Mouse (Mus musculus) hindbrain, postnatal 0 days (tissue): Measurements from ENCODE around the gene Pax9. TPM values are rescaled to one million over a fixed set of nuclear protein-coding genes. Genes with fewer than 3 reads are reported as not detected.

Source experiments
- ATAC-seq: fragments of 200-750 bp; cut with Nextera tagmentation; 2 replicates; pipeline ENCODE4 v1.8.0; 2017; ENCODE audit warnings: mild to moderate bottlenecking, moderate TSS enrichment, moderate library complexity
- DNase-seq: peaks from one replicate; pipeline ENCODE4 v3.0.0-alpha.2; 2015; ENCODE audit warnings: low spot score
- H3K27ac ChIP-seq: fragments of 300-500 bp; sonication (generic); 2 replicates; pipeline ENCODE4 v1.5.1; 2014; ENCODE audit warnings: mild to moderate bottlenecking
- H3K27me3 ChIP-seq: fragments of 300-500 bp; sonication (generic); 2 replicates; pipeline ENCODE4 v1.6.1; 2014; ENCODE audit warnings: low read length, mixed read lengths; ENCODE audit not compliant: insufficient read depth
- H3K36me3 ChIP-seq: fragments of 300-500 bp; sonication (generic); 2 replicates; pipeline ENCODE4 v1.6.1; 2014; ENCODE audit warnings: low read length, mixed read lengths; ENCODE audit not compliant: insufficient read depth
- H3K4me1 ChIP-seq: fragments of 300-500 bp; sonication (generic); 2 replicates; pipeline ENCODE4 v1.6.1; 2014; ENCODE audit warnings: antibody characterized with exemption, low read length, mixed read lengths; ENCODE audit not compliant: insufficient read depth
- H3K4me2 ChIP-seq: fragments of 300-500 bp; sonication (generic); 2 replicates; pipeline ENCODE4 v1.6.1; 2014; ENCODE audit warnings: low read depth, mild to moderate bottlenecking, low read length, moderate library complexity, mixed read lengths
- H3K4me3 ChIP-seq: fragments of 300-500 bp; sonication (generic); 2 replicates; pipeline ENCODE4 v1.5.1; 2014; ENCODE audit warnings: low read length
- H3K9ac ChIP-seq: fragments of 300-500 bp; sonication (generic); replicated peaks from 2 replicates; pipeline ENCODE4 v1.6.1; 2014; ENCODE audit warnings: mild to moderate bottlenecking, low read length, moderate library complexity, mixed read lengths
- H3K9me3 ChIP-seq: fragments of 300-500 bp; sonication (generic); 2 replicates; pipeline ENCODE4 v1.6.1; 2016; ENCODE audit warnings: low read length, mixed read lengths
- CTCF ChIP-seq: IDR thresholded peaks from 2 replicates; pipeline ENCODE4 v1.5.1; 2016; ENCODE audit warnings: antibody characterized with exemption, control low read depth, low read depth
- WGBS: fragments of 180-500 bp; shearing (Covaris S2); extraction: QIAGEN DNeasy Blood & Tissue Kit; methylation state at CpG from one replicate; pipeline ENCODE4 v1.1.7; 2014; 5-methylcytosine and 5-hydroxymethylcytosine counted together
- polyA plus RNA-seq: library from polyadenylated mRNA; unstranded; fragments of >200 nt; fragmentation: Nextera tagmentation; extraction: Ambion mirVana; gene quantifications from 2 replicates; pipeline ENCODE4 v1.2.1, GENCODE M21; 2015
- total RNA-seq: library from RNA; depleted of rRNA; stranded (reverse); fragments of >200 nt; gene quantifications from 2 replicates; pipeline ENCODE4 v1.2.3, GENCODE M21; 2014

The Pax9 gene
- total and polyA plus RNA-seq, 2 experiments from 2014 or later, result not detected

DNA sequence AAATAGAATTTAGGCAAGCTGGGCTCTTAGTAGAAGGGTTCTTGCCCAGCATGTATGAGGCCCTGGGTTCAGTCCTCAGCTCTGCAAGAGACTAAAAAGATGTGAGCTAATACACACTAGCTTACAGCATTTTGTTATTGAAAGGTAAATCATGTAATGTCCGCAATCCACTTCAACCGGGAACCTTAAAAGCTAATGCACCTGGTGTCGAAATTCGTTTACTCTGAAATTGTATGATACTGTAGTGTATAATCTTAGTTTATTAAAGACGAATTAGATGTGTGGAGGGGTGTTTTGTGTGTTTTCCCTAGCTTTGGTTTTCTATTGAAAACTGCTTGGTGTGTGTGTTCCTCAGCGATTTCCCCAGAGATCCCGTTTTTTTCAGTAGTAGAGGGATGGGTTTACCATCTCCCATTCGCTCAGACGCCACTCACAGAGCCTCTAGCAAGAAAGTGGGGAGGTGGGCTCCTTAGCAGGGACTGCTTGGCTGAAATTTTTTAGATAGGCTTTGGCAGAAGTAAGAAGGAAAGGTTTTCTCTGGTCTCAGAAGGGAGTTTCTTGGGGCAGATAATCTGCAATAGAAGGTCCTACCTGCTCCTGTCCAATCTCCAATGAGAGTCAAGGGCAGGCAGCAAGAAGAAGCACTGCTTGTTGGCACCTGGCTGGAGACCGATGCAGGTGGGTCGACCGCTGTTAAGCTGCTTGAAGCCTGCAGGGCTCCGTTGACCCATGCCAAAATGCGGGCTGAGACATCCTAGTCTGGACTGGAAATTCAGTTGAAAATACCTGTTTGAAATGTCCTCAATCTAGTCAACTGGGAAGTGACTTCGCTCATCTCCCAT lies 3.7 kb upstream of the Pax9 start:
- Histone ChIP-seq H3K4me1 (no peaks in the 10 kb centered on the region), H3K9me3 (no peaks in the 10 kb centered on the region), H3K4me2 (no peak overlapping the region), H3K9ac (no peak overlapping the region), H3K27ac (no peak overlapping the region), H3K4me3 (no peak overlapping the region), H3K36me3 (no peaks in the 10 kb centered on the region), H3K27me3 (peaks cover 94% of the 10 kb centered on the region)
- no peak for ATAC-seq
- no peak for TF ChIP-seq CTCF
- 4% methylated on average over 15 of the region's 15 CpGs for WGBS
- DNase-seq, result no peak

- H3K27me3 ChIP-seq, result peaks cover 94% of the 10 kb centered on the region
- H3K27ac ChIP-seq, result no peak overlapping the region
- H3K4me3 ChIP-seq, result no peak overlapping the region
- ATAC-seq, result no peak
- no peaks in the 10 kb centered on the region for H3K4me1 ChIP-seq
- no peak for TF ChIP-seq CTCF
- H3K4me2 ChIP-seq, result no peak overlapping the region
- WGBS, result 3% methylated on average over 10 of the region's 10 CpGs
- no peaks in the 10 kb centered on the region for H3K36me3 ChIP-seq
- no peak overlapping the region for H3K9ac ChIP-seq
- no peaks in the 10 kb centered on the region for H3K9me3 ChIP-seq
- no peak for DNase-seq
These were observed 3.1 kb upstream of the Pax9 start for GRCm38 (mm10) chr12:56688482-56688840.

DNA sequence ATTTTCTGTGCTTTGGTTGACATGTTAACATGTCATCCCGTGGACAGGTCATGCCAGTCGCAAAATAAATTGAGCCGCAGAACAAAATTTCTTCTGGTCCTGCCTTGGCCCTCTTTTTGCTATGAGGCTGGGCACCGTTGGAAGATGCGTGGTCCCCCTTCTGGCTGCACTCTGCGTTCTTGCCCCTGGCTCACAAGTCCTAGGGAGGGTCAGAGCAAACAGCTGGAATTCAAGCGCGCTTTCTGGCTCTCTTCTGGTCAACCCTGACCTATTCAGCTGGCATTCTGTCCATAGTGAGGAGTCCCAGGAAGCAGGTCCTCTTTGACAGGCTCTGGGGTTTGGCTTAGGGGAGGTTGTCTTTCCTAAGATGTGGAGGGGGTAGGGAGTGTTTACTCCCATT lies 2.6 kb upstream of the Pax9 start:
- Histone ChIP-seq H3K27ac (no peak overlapping the region), H3K9me3 (no peaks in the 10 kb centered on the region), H3K4me1 (no peaks in the 10 kb centered on the region), H3K27me3 (peaks cover 94% of the 10 kb centered on the region), H3K9ac (no peak overlapping the region), H3K4me3 (no peak overlapping the region), H3K36me3 (no peaks in the 10 kb centered on the region), H3K4me2 (no peak overlapping the region)
- WGBS, result 3% methylated on average over 8 of the region's 8 CpGs
- DNase-seq (no peak), ATAC-seq (no peak)
- TF ChIP-seq CTCF, result no peak

DNA sequence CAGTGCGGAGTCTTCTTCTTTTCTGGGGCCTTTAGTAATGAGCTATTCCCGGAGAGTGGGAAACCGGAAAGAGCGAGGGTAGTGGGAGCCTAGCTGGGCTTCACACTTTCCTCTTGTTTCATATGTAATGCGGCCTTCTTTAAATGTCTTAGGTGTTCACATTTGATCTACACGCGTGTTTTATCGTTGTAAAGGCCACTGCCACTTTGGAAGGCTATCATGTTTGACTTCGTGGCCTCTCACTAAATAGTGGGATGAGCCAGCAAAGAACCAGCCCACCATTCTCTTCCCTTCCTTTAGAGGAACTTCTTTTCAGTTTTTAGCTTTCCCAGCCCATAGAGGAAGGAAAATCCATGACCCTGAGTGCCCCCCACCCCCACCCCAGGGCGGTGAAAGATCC lies 2.2 kb upstream of the Pax9 start:
- no peak for TF ChIP-seq CTCF
- Histone ChIP-seq H3K27me3 (peaks cover 93% of the 10 kb centered on the region), H3K4me3 (no peak overlapping the region), H3K9ac (no peak overlapping the region), H3K36me3 (no peaks in the 10 kb centered on the region), H3K9me3 (no peaks in the 10 kb centered on the region), H3K4me2 (no peak overlapping the region), H3K27ac (no peak overlapping the region), H3K4me1 (no peaks in the 10 kb centered on the region)
- DNase-seq (no peak), ATAC-seq (no peak)
- 2% methylated on average over 10 of the region's 10 CpGs for WGBS

DNA sequence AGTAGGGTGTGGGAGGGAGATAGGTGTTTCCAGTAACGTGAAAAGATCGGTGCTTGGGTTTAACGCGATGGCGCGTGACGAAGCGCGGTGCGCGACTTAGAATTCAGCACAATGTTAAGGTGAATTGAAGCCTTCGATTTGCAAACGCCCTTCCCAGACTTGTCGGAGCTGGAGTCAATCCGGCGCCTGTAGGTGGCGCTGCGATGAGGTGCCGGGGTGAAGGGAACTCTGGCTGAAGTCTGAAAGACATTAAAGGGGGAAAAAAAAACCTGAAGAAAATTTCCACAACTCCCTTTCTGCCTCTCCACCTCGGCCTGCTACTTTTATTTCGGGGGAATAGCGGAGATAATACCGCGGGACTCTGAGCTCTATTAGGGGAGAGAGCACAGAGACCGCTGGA lies 1.8 kb upstream of the Pax9 start:
- H3K4me2 ChIP-seq, result no peak overlapping the region
- peak; percentile 56 for DNase-seq
- no peak for ATAC-seq
- peaks cover 93% of the 10 kb centered on the region for H3K27me3 ChIP-seq
- H3K9me3 ChIP-seq, result no peaks in the 10 kb centered on the region
- no peak overlapping the region for H3K9ac ChIP-seq
- no peaks in the 10 kb centered on the region for H3K36me3 ChIP-seq
- no peaks in the 10 kb centered on the region for H3K4me1 ChIP-seq
- WGBS, result 1% methylated on average over 25 of the region's 25 CpGs
- no peak overlapping the region for H3K27ac ChIP-seq
- peak; percentile 58 for TF ChIP-seq CTCF
- no peak overlapping the region for H3K4me3 ChIP-seq

DNA sequence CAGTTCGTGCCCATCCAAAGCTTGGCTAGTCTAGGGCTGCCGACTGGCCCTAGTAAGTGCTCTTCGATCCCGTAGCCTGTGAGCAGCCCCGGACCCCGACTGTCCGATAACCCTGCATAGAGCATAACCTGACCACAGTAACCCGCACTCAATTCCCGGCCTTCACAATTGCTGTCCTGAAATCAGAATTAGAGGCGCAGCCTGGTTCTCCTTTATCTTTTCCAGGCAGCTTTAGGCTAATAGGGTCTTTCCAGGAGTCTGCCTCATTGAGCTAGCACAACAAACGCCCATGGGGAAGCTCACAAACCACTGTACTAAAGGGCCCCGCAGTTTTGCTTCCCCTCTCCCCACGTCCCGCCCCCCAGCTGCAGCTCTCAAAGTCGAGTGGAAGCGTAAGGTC lies 1.2 kb upstream of the Pax9 start:
- DNase-seq (no peak), ATAC-seq (no peak)
- Histone ChIP-seq H3K9ac (no peak overlapping the region), H3K4me2 (no peak overlapping the region), H3K4me1 (no peaks in the 10 kb centered on the region), H3K36me3 (no peaks in the 10 kb centered on the region), H3K27me3 (peaks cover 93% of the 10 kb centered on the region), H3K27ac (no peak overlapping the region), H3K9me3 (no peaks in the 10 kb centered on the region), H3K4me3 (no peak overlapping the region)
- WGBS, result 2% methylated on average over 16 of the region's 16 CpGs
- TF ChIP-seq CTCF, result no peak

GRCm38 (mm10) chr12:56691001-56691400 lies 566 bp upstream of the Pax9 start:
- no peaks in the 10 kb centered on the region for H3K36me3 ChIP-seq
- H3K27ac ChIP-seq, result no peak overlapping the region
- no peak overlapping the region for H3K4me2 ChIP-seq
- H3K4me1 ChIP-seq, result no peaks in the 10 kb centered on the region
- TF ChIP-seq CTCF, result no peak
- no peak overlapping the region for H3K9ac ChIP-seq
- no peak for ATAC-seq
- DNase-seq, result no peak
- H3K27me3 ChIP-seq, result peaks cover 93% of the 10 kb centered on the region
- H3K4me3 ChIP-seq, result no peak overlapping the region
- no peaks in the 10 kb centered on the region for H3K9me3 ChIP-seq
- WGBS, result 2% methylated on average over 12 of the region's 12 CpGs
